Mouse (Mus musculus): Measurements from ENCODE around the gene Rpa1. TPM values are rescaled to one million over a fixed set of nuclear protein-coding genes. Genes with fewer than 3 reads are reported as not detected.
"Not testable (repeated sequence)": the region's sequence is repeated elsewhere in the genome, so short reads cannot be mapped to it uniquely, and the experiment has no call there.

Rpa1 gene
- polyA plus RNA-seq, 1 experiment from 2014 or later = 96.3 TPM

DNA sequence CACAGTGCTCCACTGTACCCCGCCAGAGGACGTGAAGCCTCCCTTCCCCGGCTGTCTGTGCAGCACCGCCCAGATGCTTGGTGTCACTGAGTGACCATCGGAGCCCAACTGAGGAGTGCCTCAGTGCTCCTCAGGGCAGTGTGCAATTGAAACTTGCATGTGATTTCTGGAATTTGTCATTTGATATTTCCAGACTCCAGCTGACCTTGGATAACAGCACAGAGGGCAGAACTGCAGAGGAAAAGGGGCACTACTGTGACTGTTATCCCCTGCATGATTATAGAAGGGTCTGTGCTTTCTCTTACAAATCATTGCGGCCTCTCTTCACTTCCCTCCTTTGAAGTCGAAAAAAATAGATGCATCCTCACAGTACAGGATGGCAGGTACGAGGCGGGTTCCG lies 60.2 kb downstream of the Rpa1 start:
- no peaks in the 10 kb centered on the region for H3K36me3 ChIP-seq (ENCODE audit: control insufficient read depth, insufficient read depth, low read length)
- no peak for ATAC-seq (replicated peaks; ENCODE audit: insufficient number of reproducible peaks, low FRiP score, low TSS enrichment)
- H3K4me1 ChIP-seq (ENCODE audit: control insufficient read depth, insufficient read depth, low read length) = peaks cover 40% of the 10 kb centered on the region
- no peak overlapping the region for H3K9ac ChIP-seq (ENCODE audit: low read depth, low read length)
- H3K4me2 ChIP-seq = no peak overlapping the region; the same call in 1 of the 2 replicates
- 56% methylated on average over 10 of the region's 10 CpGs for WGBS (ENCODE audit: insufficient replicate concordance)
- no peaks in the 10 kb centered on the region for H3K9me3 ChIP-seq (replicated peaks; ENCODE audit: control insufficient read depth, low read length)
- H3K27me3 ChIP-seq (ENCODE audit: control insufficient read depth, insufficient read depth, low read length) = peaks cover 10% of the 10 kb centered on the region
- peak overlapping the region; percentile 73 for H3K27ac ChIP-seq (ENCODE audit: low read depth, low read length)
- H3K4me3 ChIP-seq (ENCODE audit: low read depth, low read length) = no peak overlapping the region

DNA sequence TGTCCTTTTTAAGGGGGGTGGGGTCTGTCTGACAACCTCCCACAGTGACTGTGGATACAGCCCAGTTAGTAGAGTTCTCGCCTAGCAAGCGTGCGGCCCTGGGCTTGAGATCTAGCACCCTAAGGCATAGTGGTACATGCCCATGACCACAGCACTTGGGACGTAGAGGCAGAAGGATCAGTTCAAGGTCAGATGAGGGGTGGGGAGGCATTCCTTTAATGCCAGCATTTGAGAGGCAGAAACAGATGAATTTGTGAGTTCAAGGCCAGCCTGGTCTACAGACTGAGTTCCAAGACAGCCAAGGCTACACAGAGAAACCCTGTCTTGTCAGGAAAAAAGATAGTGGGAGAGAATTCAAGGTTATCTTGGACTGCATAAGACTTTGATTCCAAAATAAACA lies 61.3 kb downstream of the Rpa1 start:
- H3K4me2 ChIP-seq = no peak overlapping the region
- H3K27ac ChIP-seq (ENCODE audit: low read depth, low read length) = no peak overlapping the region
- no peak overlapping the region for H3K4me3 ChIP-seq (ENCODE audit: low read depth, low read length)
- no peak overlapping the region for H3K9ac ChIP-seq (ENCODE audit: low read depth, low read length)
- H3K36me3 ChIP-seq (ENCODE audit: control insufficient read depth, insufficient read depth, low read length) = no peaks in the 10 kb centered on the region
- no peaks in the 10 kb centered on the region for H3K9me3 ChIP-seq (replicated peaks; ENCODE audit: control insufficient read depth, low read length)
- ATAC-seq (replicated peaks; ENCODE audit: insufficient number of reproducible peaks, low FRiP score, low TSS enrichment) = no peak
- H3K4me1 ChIP-seq (ENCODE audit: control insufficient read depth, insufficient read depth, low read length) = peaks cover 40% of the 10 kb centered on the region
- H3K27me3 ChIP-seq (ENCODE audit: control insufficient read depth, insufficient read depth, low read length) = peaks cover 10% of the 10 kb centered on the region
- WGBS (ENCODE audit: insufficient replicate concordance) = 79% methylated on average over 4 of the region's 4 CpGs

GRCm38 (mm10) chr11:75285893-75286467 lies 62.1 kb downstream of the Rpa1 start:
- Histone ChIP-seq H3K4me1 (ENCODE audit: control insufficient read depth, insufficient read depth, low read length) (peaks cover 44% of the 10 kb centered on the region), H3K9me3 (replicated peaks; ENCODE audit: control insufficient read depth, low read length) (no peaks in the 10 kb centered on the region), H3K4me3 (ENCODE audit: low read depth, low read length) (no peak overlapping the region), H3K27ac (ENCODE audit: low read depth, low read length) (peak overlapping the region; percentile 23; the same call in 1 of the 2 replicates), H3K9ac (ENCODE audit: low read depth, low read length) (no peak overlapping the region), H3K27me3 (ENCODE audit: control insufficient read depth, insufficient read depth, low read length) (peaks cover 15% of the 10 kb centered on the region), H3K4me2 (no peak overlapping the region), H3K36me3 (ENCODE audit: control insufficient read depth, insufficient read depth, low read length) (no peaks in the 10 kb centered on the region)
- 31% methylated on average over 4 of the region's 4 CpGs for WGBS (ENCODE audit: insufficient replicate concordance)
- ATAC-seq (replicated peaks; ENCODE audit: insufficient number of reproducible peaks, low FRiP score, low TSS enrichment) = no peak

DNA sequence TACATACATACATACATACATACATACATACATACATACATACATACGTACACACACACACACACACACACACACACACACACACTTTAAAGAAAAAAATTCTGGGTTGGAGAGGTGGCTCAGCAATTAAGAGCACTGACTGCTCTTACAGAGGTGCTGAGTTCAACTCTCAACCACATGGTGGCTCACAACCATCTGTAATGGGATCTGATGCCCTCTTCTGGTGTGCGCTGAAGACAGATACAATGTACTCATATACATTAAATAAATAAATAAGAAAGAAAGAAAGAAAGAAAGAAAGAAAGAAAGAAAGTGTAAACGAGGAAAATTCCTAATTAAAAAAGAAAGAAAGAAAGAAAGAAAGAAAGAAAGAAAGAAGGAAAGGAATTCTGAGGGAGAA lies 64.3 kb downstream of the Rpa1 start:
- not testable (repeated sequence) for H3K9ac ChIP-seq (ENCODE audit: low read depth, low read length); ATAC-seq (replicated peaks; ENCODE audit: insufficient number of reproducible peaks, low FRiP score, low TSS enrichment); H3K4me3 ChIP-seq (ENCODE audit: low read depth, low read length); H3K36me3 ChIP-seq (ENCODE audit: control insufficient read depth, insufficient read depth, low read length); H3K9me3 ChIP-seq (replicated peaks; ENCODE audit: control insufficient read depth, low read length); H3K4me2 ChIP-seq; H3K27ac ChIP-seq (ENCODE audit: low read depth, low read length)
- Histone ChIP-seq H3K4me1 (ENCODE audit: control insufficient read depth, insufficient read depth, low read length) (peaks cover 56% of the 10 kb centered on the region), H3K27me3 (ENCODE audit: control insufficient read depth, insufficient read depth, low read length) (peaks cover 15% of the 10 kb centered on the region)
- 65% methylated on average over 3 of the region's 3 CpGs for WGBS (ENCODE audit: insufficient replicate concordance)

- WGBS (ENCODE audit: insufficient replicate concordance) = 8% methylated on average over 13 of the region's 13 CpGs
Measured at GRCm38 (mm10) chr11:75282496-75283120, 65.5 kb downstream of the Rpa1 start.

DNA sequence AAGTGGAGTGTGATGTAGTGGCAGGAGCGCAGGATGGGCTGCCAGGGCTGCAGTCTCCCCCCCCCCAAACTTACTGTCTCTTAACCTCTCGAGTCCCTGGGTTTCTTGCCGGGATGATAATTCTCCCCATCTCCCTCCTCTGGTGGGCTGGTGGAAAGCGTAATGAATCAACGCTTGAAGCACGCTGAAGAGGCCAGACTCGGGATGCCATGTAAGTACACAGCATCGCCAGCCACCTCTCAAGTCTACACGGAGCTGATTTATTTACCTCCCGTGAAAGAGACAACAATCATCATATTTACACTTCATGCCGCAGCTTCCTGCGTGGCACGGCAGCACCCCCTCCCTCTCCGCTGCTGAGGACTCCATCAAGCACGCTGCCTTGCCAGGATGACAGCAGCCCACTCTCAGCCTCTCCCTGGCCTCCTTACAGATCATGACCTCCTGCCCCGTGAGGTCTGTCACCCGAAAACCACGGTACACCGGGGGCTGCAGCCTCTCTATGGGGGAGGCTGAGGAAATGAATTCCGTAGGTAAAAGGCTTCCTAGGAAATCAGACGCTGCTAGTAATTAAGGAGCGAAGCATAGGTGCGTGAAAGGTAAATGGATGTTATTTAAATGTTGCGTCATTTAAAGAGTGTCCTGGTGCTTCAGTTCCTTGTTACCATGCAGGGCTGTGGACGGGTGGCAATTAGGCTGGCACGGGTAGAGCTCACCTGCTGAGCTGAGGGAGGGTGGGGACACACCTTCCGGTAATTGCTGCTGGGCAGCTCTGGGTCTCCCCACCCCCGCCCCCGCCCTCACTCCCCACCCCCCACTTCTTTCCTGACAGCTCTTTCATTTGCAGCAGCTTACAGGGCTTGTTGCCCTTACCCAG lies 66.5 kb downstream of the Rpa1 start:
- Histone ChIP-seq H3K27ac (ENCODE audit: low read depth, low read length) (no peak overlapping the region), H3K9ac (ENCODE audit: low read depth, low read length) (peak overlapping the region; percentile 58), H3K4me1 (ENCODE audit: control insufficient read depth, insufficient read depth, low read length) (peaks cover 50% of the 10 kb centered on the region), H3K4me2 (peak overlapping the region; percentile 58), H3K27me3 (ENCODE audit: control insufficient read depth, insufficient read depth, low read length) (peaks cover 15% of the 10 kb centered on the region), H3K4me3 (ENCODE audit: low read depth, low read length) (peak overlapping the region; percentile 19), H3K36me3 (ENCODE audit: control insufficient read depth, insufficient read depth, low read length) (no peaks in the 10 kb centered on the region), H3K9me3 (replicated peaks; ENCODE audit: control insufficient read depth, low read length) (no peaks in the 10 kb centered on the region)
- WGBS (ENCODE audit: insufficient replicate concordance) = 9% methylated on average over 29 of the region's 29 CpGs
- ATAC-seq (replicated peaks; ENCODE audit: insufficient number of reproducible peaks, low FRiP score, low TSS enrichment) = no peak

More at GRCm38 (mm10) chr11:75282496-75283120, 65.5 kb downstream of the Rpa1 start:
- H3K4me1 ChIP-seq (ENCODE audit: control insufficient read depth, insufficient read depth, low read length) = peaks cover 50% of the 10 kb centered on the region
- peaks cover 15% of the 10 kb centered on the region for H3K27me3 ChIP-seq (ENCODE audit: control insufficient read depth, insufficient read depth, low read length)
- H3K9me3 ChIP-seq (replicated peaks; ENCODE audit: control insufficient read depth, low read length) = no peaks in the 10 kb centered on the region
- H3K27ac ChIP-seq (ENCODE audit: low read depth, low read length) = no peak overlapping the region
- no peaks in the 10 kb centered on the region for H3K36me3 ChIP-seq (ENCODE audit: control insufficient read depth, insufficient read depth, low read length)
- H3K4me3 ChIP-seq (ENCODE audit: low read depth, low read length) = peak overlapping the region; percentile 2; the same call in 1 of the 2 replicates
- ATAC-seq (replicated peaks; ENCODE audit: insufficient number of reproducible peaks, low FRiP score, low TSS enrichment) = no peak
- peak overlapping the region; percentile 58 for H3K4me2 ChIP-seq
- H3K9ac ChIP-seq (ENCODE audit: low read depth, low read length) = 0 out of 2 replicates have a peak overlapping the region, but pooled peaks have one; percentile 43

GRCm38 (mm10) chr11:75280435-75281001 lies 67.6 kb downstream of the Rpa1 start:
- peaks cover 15% of the 10 kb centered on the region for H3K27me3 ChIP-seq (ENCODE audit: control insufficient read depth, insufficient read depth, low read length)
- ATAC-seq (replicated peaks; ENCODE audit: insufficient number of reproducible peaks, low FRiP score, low TSS enrichment) = no peak
- peaks cover 50% of the 10 kb centered on the region for H3K4me1 ChIP-seq (ENCODE audit: control insufficient read depth, insufficient read depth, low read length)
- H3K27ac ChIP-seq (ENCODE audit: low read depth, low read length) = no peak overlapping the region; the same call in 1 of the 2 replicates
- H3K9me3 ChIP-seq (replicated peaks; ENCODE audit: control insufficient read depth, low read length) = no peaks in the 10 kb centered on the region
- no peak overlapping the region for H3K4me3 ChIP-seq (ENCODE audit: low read depth, low read length)
- H3K36me3 ChIP-seq (ENCODE audit: control insufficient read depth, insufficient read depth, low read length) = no peaks in the 10 kb centered on the region
- no peak overlapping the region for H3K4me2 ChIP-seq
- 57% methylated on average over 5 of the region's 5 CpGs for WGBS (ENCODE audit: insufficient replicate concordance)
- 0 out of 2 replicates have a peak overlapping the region, but pooled peaks have one; percentile 34 for H3K9ac ChIP-seq (ENCODE audit: low read depth, low read length)

DNA sequence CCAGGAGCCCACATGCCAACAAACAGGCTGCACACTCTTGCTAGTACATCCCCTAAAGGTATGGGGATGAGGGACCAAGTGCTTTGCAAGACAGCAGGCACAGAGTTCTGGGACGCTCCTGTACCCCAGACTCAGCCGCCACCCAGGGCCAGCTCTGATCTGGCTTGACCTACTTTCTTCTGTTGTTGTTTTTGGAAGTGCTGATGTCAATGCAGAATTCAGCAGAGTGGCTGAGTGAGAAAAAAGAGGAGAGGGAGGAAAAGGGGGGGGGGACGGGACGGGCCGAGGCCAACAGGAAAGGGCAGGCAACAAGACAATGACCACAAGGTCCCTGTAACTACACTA lies 68.1 kb downstream of the Rpa1 start:
- Histone ChIP-seq H3K4me3 (ENCODE audit: low read depth, low read length) (no peak overlapping the region), H3K4me2 (0 out of 2 replicates have a peak overlapping the region, but pooled peaks have one; percentile 68), H3K36me3 (ENCODE audit: control insufficient read depth, insufficient read depth, low read length) (no peaks in the 10 kb centered on the region), H3K27me3 (ENCODE audit: control insufficient read depth, insufficient read depth, low read length) (peaks cover 15% of the 10 kb centered on the region), H3K9me3 (replicated peaks; ENCODE audit: control insufficient read depth, low read length) (no peaks in the 10 kb centered on the region), H3K27ac (ENCODE audit: low read depth, low read length) (peak overlapping the region; percentile 46), H3K9ac (ENCODE audit: low read depth, low read length) (peak overlapping the region; percentile 60; the same call in 1 of the 2 replicates), H3K4me1 (ENCODE audit: control insufficient read depth, insufficient read depth, low read length) (peaks cover 55% of the 10 kb centered on the region)
- WGBS (ENCODE audit: insufficient replicate concordance) = 36% methylated on average over 5 of the region's 5 CpGs
- no peak for ATAC-seq (replicated peaks; ENCODE audit: insufficient number of reproducible peaks, low FRiP score, low TSS enrichment)

All from heart, embryonic 11.5 days (tissue).